Mouse (Mus musculus): ENCODE measurements at regions not wholly inside any gene's neighbourhood (a gene's known extent, or its start where the extent isn't known, plus 50 kb on each side); places are given as distances from the start of the nearest gene placed in this dataset.

- peak; percentile 18 for DNase-seq (ENCODE audit: low read depth, low spot score)
Observed at GRCm38 (mm10) chr8:88972993-88973690, 70.8 kb downstream of the Sall1 start.

- peak; percentile 32 for DNase-seq (ENCODE audit: low read depth, low spot score)
Observed at GRCm38 (mm10) chr8:88958843-88959242, 85.1 kb downstream of the Sall1 start.

GRCm38 (mm10) chr8:88953178-88953577, 90.8 kb downstream of the Sall1 start:
- peak; percentile 88 for DNase-seq (ENCODE audit: low read depth, low spot score)

GRCm38 (mm10) chr8:88951829-88952155, 92.2 kb downstream of the Sall1 start:
- no peak for DNase-seq (ENCODE audit: low read depth, low spot score)

GRCm38 (mm10) chr8:88951145-88951828, 92.7 kb downstream of the Sall1 start:
- peak; percentile 74 for DNase-seq (ENCODE audit: low read depth, low spot score)

GRCm38 (mm10) chr8:88949975-88950374, 94.0 kb downstream of the Sall1 start:
- DNase-seq (ENCODE audit: low read depth, low spot score) = peak; percentile 96

GRCm38 (mm10) chr8:88948981-88949380, 95.0 kb downstream of the Sall1 start:
- DNase-seq (ENCODE audit: low read depth, low spot score) = peak; percentile 26

GRCm38 (mm10) chr8:88948328-88948727, 95.6 kb downstream of the Sall1 start:
- DNase-seq (ENCODE audit: low read depth, low spot score) = no peak

GRCm38 (mm10) chr8:88947384-88947783, 96.6 kb downstream of the Sall1 start:
- no peak for DNase-seq (ENCODE audit: low read depth, low spot score)

GRCm38 (mm10) chr8:88945656-88946055, 98.3 kb downstream of the Sall1 start:
- DNase-seq (ENCODE audit: low read depth, low spot score) = peak; percentile 51

GRCm38 (mm10) chr8:88944038-88944437, 99.9 kb downstream of the Sall1 start:
- DNase-seq (ENCODE audit: low read depth, low spot score) = peak; percentile 93

- peak; percentile 22 for DNase-seq (ENCODE audit: low read depth, low spot score)
Observed at GRCm38 (mm10) chr8:88939071-88939746, 104.8 kb downstream of the Sall1 start.

GRCm38 (mm10) chr8:88934708-88935107, 109.3 kb downstream of the Sall1 start:
- no peak for DNase-seq (ENCODE audit: low read depth, low spot score)

GRCm38 (mm10) chr8:88931050-88931449, 112.9 kb downstream of the Sall1 start:
- no peak for DNase-seq (ENCODE audit: low read depth, low spot score)

- DNase-seq (ENCODE audit: low read depth, low spot score) = no peak
Observed at GRCm38 (mm10) chr8:88930370-88930769, 113.6 kb downstream of the Sall1 start.

- DNase-seq (ENCODE audit: low read depth, low spot score) = no peak
Observed at GRCm38 (mm10) chr8:88928675-88929377, 115.1 kb downstream of the Sall1 start.

GRCm38 (mm10) chr8:88922840-88923239, 121.1 kb downstream of the Sall1 start:
- DNase-seq (ENCODE audit: low read depth, low spot score) = no peak

- no peak for DNase-seq (ENCODE audit: low read depth, low spot score)
Observed at GRCm38 (mm10) chr8:88921967-88922366, 122.0 kb downstream of the Sall1 start.

GRCm38 (mm10) chr8:88919282-88919681, 124.7 kb downstream of the Sall1 start:
- DNase-seq (ENCODE audit: low read depth, low spot score) = no peak

- no peak for DNase-seq (ENCODE audit: low read depth, low spot score)
Observed at GRCm38 (mm10) chr8:88916064-88916463, 127.9 kb downstream of the Sall1 start.

GRCm38 (mm10) chr8:88914657-88915056, 129.3 kb downstream of the Sall1 start:
- DNase-seq (ENCODE audit: low read depth, low spot score) = no peak

GRCm38 (mm10) chr8:88914190-88914589, 129.8 kb downstream of the Sall1 start:
- DNase-seq (ENCODE audit: low read depth, low spot score) = no peak

All from ZHBTc4 (cell line).